Mouse (Mus musculus): ENCODE data around the gene Nrxn1. TPM values are rescaled to one million over a fixed set of nuclear protein-coding genes. Genes with fewer than 3 reads are reported as not detected.

Gene Nrxn1
- polyA plus RNA-seq, 1 experiment from 2014 or later, result not detected

- 85% methylated on average over 5 of the region's 5 CpGs for WGBS (ENCODE audit: missing documents)
- Histone ChIP-seq H3K4me3 (ENCODE audit: inconsistent target) (no peak overlapping the region), H3K36me3 (ENCODE audit: inconsistent target) (no peaks in the 10 kb centered on the region), H3K79me2 (ENCODE audit: inconsistent target) (no peaks in the 10 kb centered on the region), H3K27ac (no peak overlapping the region)
These were observed 710.1 kb downstream of the Nrxn1 start for GRCm38 (mm10) chr17:90382496-90383443.

DNA sequence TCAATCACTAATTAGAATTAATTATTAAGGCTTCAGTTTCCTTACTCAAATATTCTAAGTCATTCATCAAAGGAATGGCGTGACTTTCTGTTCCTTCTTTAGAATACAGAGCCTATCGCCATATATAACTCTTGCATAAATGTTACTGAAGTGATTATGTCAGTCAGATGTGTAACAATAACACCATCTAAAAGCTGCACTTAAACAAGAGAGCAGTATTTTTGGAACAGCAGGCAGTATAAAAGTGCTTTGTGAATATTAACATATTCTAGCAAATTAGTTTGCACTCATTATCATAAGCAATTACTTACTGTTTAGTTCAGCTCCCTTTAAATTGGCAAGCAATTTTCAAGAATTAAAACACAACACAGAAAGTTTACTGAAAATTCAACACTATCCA is 716.3 kb downstream of the Nrxn1 start:
- no peaks in the 10 kb centered on the region for H3K36me3 ChIP-seq (ENCODE audit: inconsistent target)
- no peak overlapping the region for H3K4me3 ChIP-seq (ENCODE audit: inconsistent target)
- WGBS (ENCODE audit: missing documents), result 96% methylated on average over 2 of the region's 2 CpGs
- no peak overlapping the region for H3K27ac ChIP-seq
- H3K79me2 ChIP-seq (ENCODE audit: inconsistent target), result no peaks in the 10 kb centered on the region

DNA sequence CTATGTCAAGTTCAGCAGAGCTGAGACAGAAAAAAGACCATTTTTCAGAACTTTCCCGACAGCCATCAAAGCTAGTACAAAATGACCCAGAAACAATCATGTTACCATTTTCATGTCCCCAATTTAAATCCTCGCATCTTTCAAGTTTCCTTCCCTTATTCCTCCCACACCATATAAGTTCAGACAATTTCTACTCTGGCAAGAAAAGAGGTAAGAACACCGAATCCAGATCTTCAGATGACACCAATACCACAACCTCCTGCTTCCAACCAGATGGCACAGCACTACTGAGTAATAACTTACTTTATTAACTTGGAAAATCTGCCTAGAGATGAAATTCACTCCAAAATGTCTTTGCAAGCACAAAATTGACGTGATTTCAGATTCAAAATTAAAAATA is 730.7 kb downstream of the Nrxn1 start:
- 92% methylated on average over 3 of the region's 4 CpGs for WGBS (ENCODE audit: missing documents)
- Histone ChIP-seq H3K27ac (no peak overlapping the region), H3K79me2 (ENCODE audit: inconsistent target) (no peaks in the 10 kb centered on the region), H3K36me3 (ENCODE audit: inconsistent target) (no peaks in the 10 kb centered on the region), H3K4me3 (ENCODE audit: inconsistent target) (no peak overlapping the region)

GRCm38 (mm10) chr17:90349385-90350095 is 743.3 kb downstream of the Nrxn1 start:
- WGBS (ENCODE audit: missing documents), result 85% methylated on average over 5 of the region's 5 CpGs

DNA sequence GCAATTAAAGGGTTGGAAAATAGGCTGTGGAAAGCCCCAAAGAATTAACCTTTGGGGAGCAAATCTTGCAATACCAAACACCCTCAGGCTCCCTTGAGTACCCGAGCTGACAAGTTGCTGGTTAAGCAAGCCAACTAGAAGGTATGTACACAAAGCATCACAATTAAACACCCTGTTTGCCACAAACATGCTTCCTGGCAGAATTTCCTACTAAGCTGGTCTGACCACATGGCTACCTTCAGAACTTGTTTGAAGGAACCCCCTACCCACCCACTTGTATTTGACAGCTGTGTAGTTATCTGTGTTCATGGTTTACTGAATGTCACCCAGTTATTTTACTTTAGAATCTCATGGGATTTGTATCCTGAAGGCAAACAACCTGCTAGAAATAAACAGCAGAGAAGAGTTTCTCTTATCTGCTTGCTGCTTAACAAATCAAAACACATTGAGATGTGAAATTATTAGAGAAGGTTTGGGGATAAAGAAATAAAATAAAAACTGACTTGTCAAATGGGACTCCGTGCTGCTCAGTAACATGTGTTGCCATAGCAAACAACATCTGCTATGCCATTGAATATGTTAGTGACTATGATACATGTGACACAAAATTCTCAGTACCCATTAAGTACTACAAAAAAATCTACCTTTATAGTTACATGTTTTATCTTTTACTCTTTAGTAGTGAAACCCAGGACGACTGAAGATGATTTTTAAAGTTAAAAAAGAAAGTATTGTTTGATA is 746.0 kb downstream of the Nrxn1 start:
- H3K4me3 ChIP-seq (ENCODE audit: inconsistent target), result no peak overlapping the region

More at GRCm38 (mm10) chr17:90349385-90350095, 743.3 kb downstream of the Nrxn1 start:
- H3K36me3 ChIP-seq (ENCODE audit: inconsistent target), result no peaks in the 10 kb centered on the region
- H3K79me2 ChIP-seq (ENCODE audit: inconsistent target), result no peaks in the 10 kb centered on the region
- no peak overlapping the region for H3K27ac ChIP-seq
- no peak overlapping the region for H3K4me3 ChIP-seq (ENCODE audit: inconsistent target)

GRCm38 (mm10) chr17:90333445-90333844 is 759.4 kb downstream of the Nrxn1 start:
- H3K27ac ChIP-seq, result no peak overlapping the region
- H3K79me2 ChIP-seq (ENCODE audit: inconsistent target), result no peaks in the 10 kb centered on the region
- WGBS (ENCODE audit: missing documents), result 100% methylated on average over 1 of the region's 1 CpGs
- H3K36me3 ChIP-seq (ENCODE audit: inconsistent target), result no peaks in the 10 kb centered on the region
- H3K4me3 ChIP-seq (ENCODE audit: inconsistent target), result no peak overlapping the region

More for the DNA sequence above, 746.0 kb downstream of the Nrxn1 start:
- no peaks in the 10 kb centered on the region for H3K79me2 ChIP-seq (ENCODE audit: inconsistent target)
- no peak overlapping the region for H3K27ac ChIP-seq
- 75% methylated on average over 3 of the region's 3 CpGs for WGBS (ENCODE audit: missing documents)
- H3K36me3 ChIP-seq (ENCODE audit: inconsistent target), result no peaks in the 10 kb centered on the region

GRCm38 (mm10) chr17:90323674-90324073 is 769.2 kb downstream of the Nrxn1 start:
- no peak overlapping the region for H3K4me3 ChIP-seq (ENCODE audit: inconsistent target)
- WGBS (ENCODE audit: missing documents), result 90% methylated on average over 6 of the region's 6 CpGs

DNA sequence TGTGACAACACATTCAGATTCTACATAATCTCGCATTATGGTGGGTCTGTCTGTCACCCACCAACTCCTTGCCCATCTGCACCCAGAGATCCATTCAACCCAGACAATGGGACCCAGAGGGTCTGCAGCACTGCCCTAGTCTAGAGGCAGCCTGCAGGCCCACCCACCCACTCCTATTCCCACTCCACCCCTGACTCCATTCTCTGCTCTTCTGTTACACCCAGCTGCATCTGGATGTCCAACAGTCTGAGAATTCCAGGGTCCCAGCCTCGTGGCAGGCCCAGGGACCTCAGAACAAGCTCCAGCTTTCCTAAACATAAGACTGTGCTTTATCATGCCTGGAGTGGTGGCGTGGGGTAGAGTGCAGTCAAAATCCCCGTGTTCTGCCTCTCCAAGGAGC is 820.6 kb downstream of the Nrxn1 start:
- no peaks in the 10 kb centered on the region for H3K36me3 ChIP-seq (ENCODE audit: inconsistent target)
- H3K79me2 ChIP-seq (ENCODE audit: inconsistent target), result no peaks in the 10 kb centered on the region
- WGBS (ENCODE audit: missing documents), result 80% methylated on average over 4 of the region's 4 CpGs
- no peak overlapping the region for H3K4me3 ChIP-seq (ENCODE audit: inconsistent target)
- no peak overlapping the region for H3K27ac ChIP-seq

More at GRCm38 (mm10) chr17:90323674-90324073, 769.2 kb downstream of the Nrxn1 start:
- H3K79me2 ChIP-seq (ENCODE audit: inconsistent target), result no peaks in the 10 kb centered on the region
- no peak overlapping the region for H3K27ac ChIP-seq
- H3K36me3 ChIP-seq (ENCODE audit: inconsistent target), result no peaks in the 10 kb centered on the region

DNA sequence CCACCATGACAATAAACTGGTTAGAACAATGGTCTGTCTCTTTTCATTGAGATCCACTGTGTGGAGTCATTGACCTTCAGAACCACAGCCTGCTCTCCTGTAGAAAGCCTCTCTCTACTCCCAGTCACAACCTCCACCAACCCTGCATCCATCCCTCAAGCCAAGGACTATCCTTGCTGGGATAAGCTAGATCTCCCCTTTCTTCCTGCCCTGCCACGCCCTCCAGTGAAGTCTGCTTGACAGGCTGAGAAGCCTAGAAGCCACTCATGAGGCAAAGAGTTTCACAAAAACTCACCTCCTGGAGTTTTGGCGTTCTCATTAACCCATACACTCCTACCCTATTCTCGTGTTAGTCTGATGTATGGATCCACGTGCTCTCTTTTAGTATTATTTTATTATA is 821.7 kb downstream of the Nrxn1 start:
- no peaks in the 10 kb centered on the region for H3K36me3 ChIP-seq (ENCODE audit: inconsistent target)
- H3K79me2 ChIP-seq (ENCODE audit: inconsistent target), result no peaks in the 10 kb centered on the region
- 54% methylated on average over 4 of the region's 4 CpGs for WGBS (ENCODE audit: missing documents)
- no peak overlapping the region for H3K4me3 ChIP-seq (ENCODE audit: inconsistent target)
- no peak overlapping the region for H3K27ac ChIP-seq

DNA sequence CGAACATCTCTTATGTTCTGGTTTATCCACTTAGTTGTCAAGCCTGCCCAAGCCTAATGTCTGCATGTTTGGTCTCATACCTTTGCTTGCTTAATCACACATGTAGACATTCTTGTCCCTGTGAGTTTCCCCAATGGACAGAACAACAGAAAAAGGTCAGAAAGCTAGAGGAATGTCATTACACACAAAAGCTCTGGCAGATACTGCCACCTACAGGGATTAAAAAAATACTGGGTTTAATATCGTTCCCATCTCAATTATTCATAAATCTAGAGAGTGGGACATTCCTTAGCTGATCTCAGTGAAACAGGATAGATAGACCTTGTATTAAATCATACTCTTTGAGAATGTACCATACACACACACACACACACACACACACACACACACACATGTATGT is 823.7 kb downstream of the Nrxn1 start:
- Histone ChIP-seq H3K4me3 (ENCODE audit: inconsistent target) (no peak overlapping the region), H3K36me3 (ENCODE audit: inconsistent target) (no peaks in the 10 kb centered on the region), H3K27ac (no peak overlapping the region), H3K79me2 (ENCODE audit: inconsistent target) (no peaks in the 10 kb centered on the region)
- 94% methylated on average over 2 of the region's 2 CpGs for WGBS (ENCODE audit: missing documents)

GRCm38 (mm10) chr17:90253451-90254131 is 839.3 kb downstream of the Nrxn1 start:
- H3K4me3 ChIP-seq (ENCODE audit: inconsistent target), result no peak overlapping the region
- 88% methylated on average over 5 of the region's 5 CpGs for WGBS (ENCODE audit: missing documents)
- no peaks in the 10 kb centered on the region for H3K36me3 ChIP-seq (ENCODE audit: inconsistent target)
- no peaks in the 10 kb centered on the region for H3K79me2 ChIP-seq (ENCODE audit: inconsistent target)
- no peak overlapping the region for H3K27ac ChIP-seq

DNA sequence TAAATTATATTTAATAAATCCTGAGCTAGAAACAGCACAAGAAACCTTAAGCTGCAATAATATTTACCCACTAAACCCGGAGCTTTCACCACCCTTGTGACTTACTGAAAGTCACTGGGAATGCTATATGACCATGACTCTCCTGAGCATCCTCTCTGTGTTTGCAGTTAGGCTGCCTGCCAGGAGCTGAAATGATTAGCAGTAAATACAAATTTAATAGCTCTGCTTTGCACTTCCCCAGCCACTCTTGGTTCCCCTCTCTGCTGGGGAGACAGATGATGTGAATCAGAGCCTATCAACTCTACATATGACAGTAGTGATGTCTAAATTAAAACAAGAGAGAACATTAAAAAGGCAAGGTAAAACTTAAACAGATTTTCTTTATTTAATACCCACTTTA is 840.7 kb downstream of the Nrxn1 start:
- no peak overlapping the region for H3K4me3 ChIP-seq (ENCODE audit: inconsistent target)
- no peak overlapping the region for H3K27ac ChIP-seq
- WGBS (ENCODE audit: missing documents), result 88% methylated on average over 1 of the region's 1 CpGs
- no peaks in the 10 kb centered on the region for H3K36me3 ChIP-seq (ENCODE audit: inconsistent target)
- no peaks in the 10 kb centered on the region for H3K79me2 ChIP-seq (ENCODE audit: inconsistent target)

DNA sequence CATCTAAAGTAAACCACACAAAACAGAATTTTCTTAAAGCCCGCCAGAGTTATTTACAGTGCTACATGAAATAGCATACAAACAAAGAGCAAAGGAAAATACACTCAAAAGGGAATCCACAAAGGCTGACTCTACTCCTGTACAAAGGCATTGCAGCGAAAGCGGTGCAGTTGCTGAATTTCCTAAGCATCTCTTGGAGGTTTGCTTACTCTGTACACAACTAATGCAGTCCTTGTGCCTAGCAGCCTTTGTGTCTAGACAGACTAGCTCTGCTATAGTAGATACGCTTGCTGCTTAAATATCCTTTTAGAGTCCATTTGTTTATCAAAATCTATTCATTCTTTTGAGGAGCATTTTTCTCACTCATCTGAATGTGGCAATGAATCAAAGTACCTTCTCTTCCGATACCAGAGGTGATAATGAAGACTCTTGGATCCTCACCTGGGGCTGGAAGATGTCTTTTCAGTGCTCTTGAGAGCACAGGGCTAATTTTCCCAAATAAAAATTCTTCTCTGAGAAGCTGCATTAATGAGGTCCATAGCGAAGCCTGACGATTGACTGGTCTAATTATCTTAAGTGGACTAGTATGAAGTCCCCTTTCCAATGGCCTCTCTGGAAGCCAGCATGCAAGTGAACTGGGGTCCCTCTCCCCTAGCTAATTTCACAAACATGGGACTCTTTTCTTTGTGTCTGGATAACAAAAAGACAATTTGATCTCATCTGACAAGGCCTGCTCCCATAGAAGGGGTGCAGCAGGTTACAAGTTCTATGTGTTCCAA is 845.6 kb downstream of the Nrxn1 start:
- no peaks in the 10 kb centered on the region for H3K36me3 ChIP-seq (ENCODE audit: inconsistent target)
- no peaks in the 10 kb centered on the region for H3K79me2 ChIP-seq (ENCODE audit: inconsistent target)
- no peak overlapping the region for H3K4me3 ChIP-seq (ENCODE audit: inconsistent target)
- no peak overlapping the region for H3K27ac ChIP-seq
- 97% methylated on average over 7 of the region's 7 CpGs for WGBS (ENCODE audit: missing documents)

Measured in macrophage (primary cell).